Mouse (Mus musculus): ENCODE measurements at regions not wholly inside any gene's neighbourhood (a gene's known extent, or its start where the extent isn't known, plus 50 kb on each side); places are given as distances from the start of the nearest gene placed in this dataset.

- H3K4me2 ChIP-seq (replicated peaks; ENCODE audit: low read depth) = no peak overlapping the region
- no peak for DNase-seq (ENCODE audit: low spot score)
- no peak overlapping the region for H3K9ac ChIP-seq (ENCODE audit: low read length)
- no peak overlapping the region for H3K4me3 ChIP-seq (ENCODE audit: low read depth, low read length)
- H3K36me3 ChIP-seq (ENCODE audit: control insufficient read depth, insufficient read depth, low read length) = no peaks in the 10 kb centered on the region
- no peak for ATAC-seq (ENCODE audit: low FRiP score, low TSS enrichment)
- no peak overlapping the region for H3K27ac ChIP-seq (replicated peaks)
- no peaks in the 10 kb centered on the region for H3K27me3 ChIP-seq (ENCODE audit: control insufficient read depth, insufficient read depth, low read length)
- no peaks in the 10 kb centered on the region; the same call in none of the 2 replicates for H3K4me1 ChIP-seq (replicated peaks; ENCODE audit: control insufficient read depth, insufficient read depth)
- H3K9me3 ChIP-seq (ENCODE audit: control insufficient read depth, low read length) = no peaks in the 10 kb centered on the region
- WGBS = 78% methylated on average over 18 of the region's 18 CpGs
- TF ChIP-seq EP300 (optimal IDR thresholded peaks at IDR 0.05) (no peak), CTCF (IDR thresholded peaks at IDR 0.05; ENCODE audit: low read depth) (peak; percentile 60)
These were observed 180.1 kb upstream of the Dyrk2 start for GRCm38 (mm10) chr10:119050017-119050685.

- H3K4me2 ChIP-seq (replicated peaks; ENCODE audit: low read depth) = no peak overlapping the region
These were observed 178.8 kb upstream of the Dyrk2 start for GRCm38 (mm10) chr10:119048643-119049420.

GRCm38 (mm10) chr10:119045059-119045458, 175.1 kb upstream of the Dyrk2 start:
- H3K4me2 ChIP-seq (replicated peaks; ENCODE audit: low read depth) = no peak overlapping the region
- DNase-seq (ENCODE audit: low spot score) (no peak), ATAC-seq (ENCODE audit: low FRiP score, low TSS enrichment) (no peak)
- no peak overlapping the region for H3K9ac ChIP-seq (ENCODE audit: low read length)
- no peaks in the 10 kb centered on the region for H3K9me3 ChIP-seq (ENCODE audit: control insufficient read depth, low read length)
- H3K4me3 ChIP-seq (ENCODE audit: low read depth, low read length) = no peak overlapping the region
- TF ChIP-seq EP300 (optimal IDR thresholded peaks at IDR 0.05) (no peak), CTCF (IDR thresholded peaks at IDR 0.05; ENCODE audit: low read depth) (no peak)
- H3K36me3 ChIP-seq (ENCODE audit: control insufficient read depth, insufficient read depth, low read length) = no peaks in the 10 kb centered on the region
- H3K27ac ChIP-seq (replicated peaks) = no peak overlapping the region
- 60% methylated on average over 13 of the region's 13 CpGs for WGBS
- no peaks in the 10 kb centered on the region for H3K4me1 ChIP-seq (replicated peaks; ENCODE audit: control insufficient read depth, insufficient read depth)
- no peaks in the 10 kb centered on the region for H3K27me3 ChIP-seq (ENCODE audit: control insufficient read depth, insufficient read depth, low read length)

More at GRCm38 (mm10) chr10:119048643-119049420, 178.8 kb upstream of the Dyrk2 start:
- DNase-seq (ENCODE audit: low spot score) = no peak
- H3K4me3 ChIP-seq (ENCODE audit: low read depth, low read length) = no peak overlapping the region
- WGBS = 72% methylated on average over 6 of the region's 6 CpGs
- no peak for TF ChIP-seq CTCF (IDR thresholded peaks at IDR 0.05; ENCODE audit: low read depth)
- no peak for TF ChIP-seq EP300 (optimal IDR thresholded peaks at IDR 0.05)
- no peaks in the 10 kb centered on the region for H3K36me3 ChIP-seq (ENCODE audit: control insufficient read depth, insufficient read depth, low read length)
- no peaks in the 10 kb centered on the region; the same call in none of the 2 replicates for H3K4me1 ChIP-seq (replicated peaks; ENCODE audit: control insufficient read depth, insufficient read depth)
- no peak overlapping the region for H3K27ac ChIP-seq (replicated peaks)
- H3K9ac ChIP-seq (ENCODE audit: low read length) = no peak overlapping the region
- no peaks in the 10 kb centered on the region for H3K9me3 ChIP-seq (ENCODE audit: control insufficient read depth, low read length)
- no peak for ATAC-seq (ENCODE audit: low FRiP score, low TSS enrichment)
- H3K27me3 ChIP-seq (ENCODE audit: control insufficient read depth, insufficient read depth, low read length) = no peaks in the 10 kb centered on the region

GRCm38 (mm10) chr10:119043069-119043468, 173.1 kb upstream of the Dyrk2 start:
- no peak overlapping the region for H3K4me3 ChIP-seq (ENCODE audit: low read depth, low read length)
- H3K27ac ChIP-seq (replicated peaks) = no peak overlapping the region
- DNase-seq (ENCODE audit: low spot score) = peak; percentile 66
- no peaks in the 10 kb centered on the region for H3K4me1 ChIP-seq (replicated peaks; ENCODE audit: control insufficient read depth, insufficient read depth)
- WGBS = 52% methylated on average over 7 of the region's 7 CpGs
- no peak overlapping the region for H3K9ac ChIP-seq (ENCODE audit: low read length)
- ATAC-seq (ENCODE audit: low FRiP score, low TSS enrichment) = peak; percentile 96
- H3K27me3 ChIP-seq (ENCODE audit: control insufficient read depth, insufficient read depth, low read length) = no peaks in the 10 kb centered on the region
- no peaks in the 10 kb centered on the region for H3K9me3 ChIP-seq (ENCODE audit: control insufficient read depth, low read length)
- no peak for TF ChIP-seq CTCF (IDR thresholded peaks at IDR 0.05; ENCODE audit: low read depth)
- TF ChIP-seq EP300 (optimal IDR thresholded peaks at IDR 0.05) = no peak
- no peaks in the 10 kb centered on the region for H3K36me3 ChIP-seq (ENCODE audit: control insufficient read depth, insufficient read depth, low read length)
- H3K4me2 ChIP-seq (replicated peaks; ENCODE audit: low read depth) = no peak overlapping the region

GRCm38 (mm10) chr10:119040205-119040604, 170.2 kb upstream of the Dyrk2 start:
- 47% methylated on average over 4 of the region's 4 CpGs for WGBS
- Histone ChIP-seq H3K9me3 (ENCODE audit: control insufficient read depth, low read length) (no peaks in the 10 kb centered on the region), H3K4me3 (ENCODE audit: low read depth, low read length) (no peak overlapping the region), H3K36me3 (ENCODE audit: control insufficient read depth, insufficient read depth, low read length) (no peaks in the 10 kb centered on the region), H3K27me3 (ENCODE audit: control insufficient read depth, insufficient read depth, low read length) (no peaks in the 10 kb centered on the region), H3K4me1 (replicated peaks; ENCODE audit: control insufficient read depth, insufficient read depth) (no peaks in the 10 kb centered on the region), H3K9ac (ENCODE audit: low read length) (no peak overlapping the region), H3K27ac (replicated peaks) (no peak overlapping the region), H3K4me2 (replicated peaks; ENCODE audit: low read depth) (no peak overlapping the region)
- DNase-seq (ENCODE audit: low spot score) = no peak
- no peak for ATAC-seq (ENCODE audit: low FRiP score, low TSS enrichment)
- TF ChIP-seq CTCF (IDR thresholded peaks at IDR 0.05; ENCODE audit: low read depth) = no peak
- no peak for TF ChIP-seq EP300 (optimal IDR thresholded peaks at IDR 0.05)

- ATAC-seq (ENCODE audit: low FRiP score, low TSS enrichment) = no peak
- 50% methylated on average over 3 of the region's 3 CpGs for WGBS
- no peak overlapping the region for H3K4me3 ChIP-seq (ENCODE audit: low read depth, low read length)
- no peaks in the 10 kb centered on the region for H3K27me3 ChIP-seq (ENCODE audit: control insufficient read depth, insufficient read depth, low read length)
- no peaks in the 10 kb centered on the region for H3K4me1 ChIP-seq (replicated peaks; ENCODE audit: control insufficient read depth, insufficient read depth)
- H3K4me2 ChIP-seq (replicated peaks; ENCODE audit: low read depth) = no peak overlapping the region
- no peak overlapping the region for H3K27ac ChIP-seq (replicated peaks)
- no peak overlapping the region for H3K9ac ChIP-seq (ENCODE audit: low read length)
- TF ChIP-seq EP300 (optimal IDR thresholded peaks at IDR 0.05) = no peak
- TF ChIP-seq CTCF (IDR thresholded peaks at IDR 0.05; ENCODE audit: low read depth) = no peak
- H3K9me3 ChIP-seq (ENCODE audit: control insufficient read depth, low read length) = no peaks in the 10 kb centered on the region
- DNase-seq (ENCODE audit: low spot score) = no peak
- H3K36me3 ChIP-seq (ENCODE audit: control insufficient read depth, insufficient read depth, low read length) = no peaks in the 10 kb centered on the region
These were observed 169.7 kb upstream of the Dyrk2 start for GRCm38 (mm10) chr10:119039732-119040131.

Measured in stomach, postnatal 0 days (tissue).